Mouse (Mus musculus): ENCODE data around the gene Olfr906.

Olfr906 gene

DNA sequence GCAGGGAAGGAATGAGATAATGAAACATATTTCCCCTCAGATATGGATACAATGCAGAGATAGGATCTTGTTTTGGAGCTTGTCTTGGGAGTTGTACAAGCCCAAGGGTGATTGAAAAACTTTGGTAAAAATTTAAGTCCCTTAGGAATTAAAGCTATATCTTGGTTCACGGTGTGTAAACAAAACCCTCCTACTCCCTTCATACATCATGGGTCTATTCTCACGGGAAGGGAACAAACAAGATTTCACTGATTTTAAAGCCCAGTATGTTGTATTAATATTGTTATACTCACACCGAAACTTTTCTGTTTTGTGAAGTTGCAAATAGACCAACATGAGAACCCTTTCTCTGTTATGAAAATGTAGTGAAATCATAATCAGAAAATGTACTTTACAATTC, at the start of gene Olfr906:
Olfr906 (plus strand) TSS at position 301 of the 400 bp plus-strand sequence.
- no peak for DNase-seq

GRCm38 (mm10) chr9:38447352-38447751, 39.5 kb upstream of the Olfr906 start, which contains the start of gene Olfr902:
Gene Olfr902 (plus strand): TSS chr9:38447652.
- no peak for DNase-seq

- no peak for DNase-seq
Observed at GRCm38 (mm10) chr9:38462844-38463243, 24.0 kb upstream of the Olfr906 start, which contains the start of gene Olfr904. Gene Olfr904 (plus strand): TSS chr9:38463144.

DNA sequence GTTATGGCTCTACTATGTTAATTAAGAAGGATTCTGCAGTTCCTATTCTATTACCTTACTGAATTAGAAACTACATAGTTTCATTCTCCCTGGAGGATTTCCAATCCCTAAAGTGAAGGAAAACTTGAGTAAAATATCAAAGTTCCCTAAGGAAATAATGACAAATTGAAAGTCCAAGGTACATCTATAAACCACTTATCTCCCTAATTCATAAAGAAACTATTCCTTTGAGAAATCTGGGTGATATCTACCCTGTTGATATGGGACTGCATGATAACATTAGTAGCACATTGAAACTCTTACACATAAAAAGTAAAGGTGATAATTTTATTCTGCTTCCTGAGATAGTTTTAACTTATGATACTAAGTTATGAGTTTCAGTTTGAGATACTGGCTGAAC, 16.1 kb upstream of the Olfr906 start, which contains the start of gene Olfr905:
Olfr905 (plus strand) TSS at position 301 of the 400 bp plus-strand sequence.
- no peak for DNase-seq

- DNase-seq, result no peak
Observed at GRCm38 (mm10) chr9:38495501-38495900, 8.6 kb downstream of the Olfr906 start, which contains the start of gene Olfr907. Gene Olfr907 (plus strand): TSS chr9:38495801.

- no peak for DNase-seq
Observed at GRCm38 (mm10) chr9:38512353-38512752, 25.5 kb downstream of the Olfr906 start.

GRCm38 (mm10) chr9:38521280-38521679, 34.4 kb downstream of the Olfr906 start, which contains the start of gene Olfr911-ps1:
Gene Olfr911-ps1 (plus strand): TSS chr9:38521580.
- no peak for DNase-seq

GRCm38 (mm10) chr9:38537549-38537948, 50.7 kb downstream of the Olfr906 start, which contains the start of gene Olfr910:
Gene Olfr910 (plus strand): TSS chr9:38537849.
- no peak for DNase-seq
